Mouse (Mus musculus) small intestine, adult 2 months (tissue): ENCODE data around the gene Nt5dc3. TPM values are rescaled to one million over a fixed set of nuclear protein-coding genes. Genes with fewer than 3 reads are reported as not detected.

Source experiments
- H3K27ac ChIP-seq: fragments of 200-500 bp; 2 replicates; pipeline ENCODE4 v1.5.1; 2012; ENCODE audit warnings: low read depth, low read length, control low read depth, inconsistent platforms; ENCODE audit not compliant: insufficient read depth
- H3K27me3 ChIP-seq: fragments of 200-500 bp; 2 replicates; pipeline ENCODE4 v1.6.1; 2012; ENCODE audit warnings: mild to moderate bottlenecking, moderate library complexity, low read length, inconsistent platforms; ENCODE audit not compliant: control insufficient read depth, insufficient read depth
- H3K36me3 ChIP-seq: fragments of 200-500 bp; 2 replicates; pipeline ENCODE4 v1.6.1; 2012; ENCODE audit warnings: mild to moderate bottlenecking, low read length, control low read depth, inconsistent platforms; ENCODE audit not compliant: control insufficient read depth, insufficient read depth
- H3K4me1 ChIP-seq: fragments of 200-500 bp; 2 replicates; pipeline ENCODE4 v1.6.1; 2012; ENCODE audit warnings: low read length, inconsistent platforms, mixed read lengths; ENCODE audit not compliant: control insufficient read depth, insufficient read depth, insufficient read length
- H3K4me3 ChIP-seq: fragments of 200-500 bp; 2 replicates; pipeline ENCODE4 v1.5.1; 2012; ENCODE audit warnings: low read depth, mild to moderate bottlenecking, control low read depth, inconsistent platforms, low read length, moderate library complexity
- CTCF ChIP-seq: fragments of 200-500 bp; IDR thresholded peaks from 2 replicates; pipeline ENCODE4 v1.5.1; 2012; ENCODE audit warnings: low read depth, mild to moderate bottlenecking, control low read depth, inconsistent platforms, low read length, moderate library complexity, mixed read lengths; ENCODE audit not compliant: insufficient replicate concordance, insufficient read length; ENCODE audit errors: extremely low read depth
- POLR2A ChIP-seq: fragments of 200-500 bp; IDR thresholded peaks from 2 replicates; pipeline ENCODE4 v1.6.1; 2012; ENCODE audit warnings: low read depth, mild to moderate bottlenecking, control low read depth, inconsistent platforms, low read length, moderate library complexity
- WGBS: fragments of 180-500 bp; shearing (Covaris S2); methylation state at CpG from one replicate; pipeline ENCODE4 v1.1.7; 2018; 5-methylcytosine and 5-hydroxymethylcytosine counted together
- polyA plus RNA-seq: library from polyadenylated mRNA; depleted of rRNA; stranded (reverse); fragments of >200 nt; gene quantifications from 2 replicates; pipeline ENCODE4 v1.2.3, GENCODE M21; 2012

Gene Nt5dc3
- polyA plus RNA-seq, 1 experiment = 1.8 TPM

DNA sequence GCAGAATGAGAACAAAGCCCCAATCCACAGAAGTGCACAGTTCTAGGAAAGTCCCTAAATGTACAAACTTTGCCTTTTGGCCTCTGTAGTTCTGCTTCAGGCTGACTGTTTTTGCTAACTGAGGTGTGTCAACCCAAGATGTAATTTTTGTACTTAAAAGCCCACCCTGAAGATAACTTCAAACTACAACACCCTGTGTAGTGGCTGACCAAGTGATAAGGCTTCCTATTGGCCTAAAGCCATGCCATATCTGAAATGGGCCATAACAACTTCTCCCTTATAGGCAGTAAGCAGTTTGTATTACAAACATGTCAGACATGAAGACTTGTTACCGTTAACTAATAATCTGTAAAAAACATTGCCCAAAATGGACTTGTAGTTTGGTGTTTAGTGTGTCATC lies 21.1 kb upstream of the Nt5dc3 start:
- WGBS = 96% methylated on average over 1 of the region's 1 CpGs
- H3K4me1 ChIP-seq = no peaks in the 10 kb centered on the region
- no peak overlapping the region for H3K4me3 ChIP-seq
- no peaks in the 10 kb centered on the region for H3K36me3 ChIP-seq
- H3K27me3 ChIP-seq = no peaks in the 10 kb centered on the region
- TF ChIP-seq POLR2A (no peak), CTCF (no peak)
- H3K27ac ChIP-seq = no peak overlapping the region

- TF ChIP-seq CTCF (no peak), POLR2A (no peak)
- Histone ChIP-seq H3K36me3 (no peaks in the 10 kb centered on the region), H3K27ac (no peak overlapping the region), H3K4me3 (no peak overlapping the region), H3K27me3 (no peaks in the 10 kb centered on the region), H3K4me1 (no peaks in the 10 kb centered on the region)
- WGBS = 89% methylated on average over 6 of the region's 6 CpGs
These were observed 20.6 kb upstream of the Nt5dc3 start for GRCm38 (mm10) chr10:86758211-86758610.

DNA sequence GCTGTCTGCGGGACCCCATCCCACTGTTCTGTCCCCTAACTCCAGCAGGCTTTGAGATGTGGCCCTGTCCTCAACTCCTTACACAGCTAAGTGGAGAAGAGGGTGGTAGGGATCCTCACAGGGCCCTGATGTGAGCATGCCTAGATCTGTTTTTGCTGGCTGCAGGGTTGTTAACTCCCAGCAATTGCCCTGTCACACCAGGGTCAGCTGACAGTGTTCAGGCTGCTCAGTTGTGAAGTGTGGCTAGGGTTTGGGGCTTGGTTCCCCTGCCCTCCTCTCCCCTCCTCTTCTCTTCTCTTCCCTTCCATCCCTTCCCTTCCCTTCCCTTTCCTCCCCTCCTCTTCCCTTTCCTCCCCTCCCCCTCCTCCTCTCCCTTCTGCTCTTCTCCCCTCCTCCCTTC lies 17.6 kb upstream of the Nt5dc3 start:
- WGBS = 94% methylated on average over 1 of the region's 1 CpGs
- H3K27ac ChIP-seq = no peak overlapping the region
- no peaks in the 10 kb centered on the region for H3K4me1 ChIP-seq
- H3K4me3 ChIP-seq = no peak overlapping the region
- TF ChIP-seq CTCF = no peak
- no peak for TF ChIP-seq POLR2A
- no peaks in the 10 kb centered on the region for H3K27me3 ChIP-seq
- no peaks in the 10 kb centered on the region for H3K36me3 ChIP-seq

- no peaks in the 10 kb centered on the region for H3K36me3 ChIP-seq
These were observed 17.0 kb upstream of the Nt5dc3 start for GRCm38 (mm10) chr10:86761722-86762383.

GRCm38 (mm10) chr10:86762384-86762730 lies 16.4 kb upstream of the Nt5dc3 start:
- WGBS = 83% methylated on average over 3 of the region's 3 CpGs
- no peaks in the 10 kb centered on the region for H3K4me1 ChIP-seq
- no peak for TF ChIP-seq POLR2A
- TF ChIP-seq CTCF = no peak
- H3K4me3 ChIP-seq = no peak overlapping the region
- no peak overlapping the region for H3K27ac ChIP-seq
- no peaks in the 10 kb centered on the region for H3K36me3 ChIP-seq
- peaks cover 3% of the 10 kb centered on the region; the same call in 1 of the 2 replicates for H3K27me3 ChIP-seq

More at GRCm38 (mm10) chr10:86761722-86762383, 17.0 kb upstream of the Nt5dc3 start:
- H3K4me1 ChIP-seq = no peaks in the 10 kb centered on the region
- no peak overlapping the region for H3K4me3 ChIP-seq
- H3K27me3 ChIP-seq = peaks cover under 1% of the 10 kb centered on the region; the same call in 1 of the 2 replicates
- TF ChIP-seq CTCF (no peak), POLR2A (no peak)
- no peak overlapping the region for H3K27ac ChIP-seq
- WGBS = 78% methylated on average over 7 of the region's 7 CpGs

- no peaks in the 10 kb centered on the region for H3K36me3 ChIP-seq
- no peaks in the 10 kb centered on the region for H3K4me1 ChIP-seq
- TF ChIP-seq POLR2A (no peak), CTCF (no peak)
- no peak within 1 kb of the TSS for H3K27ac ChIP-seq
- WGBS = 22% methylated on average over 5 of the region's 5 CpGs
- peaks cover 3% of the 10 kb centered on the region; the same call in 1 of the 2 replicates for H3K27me3 ChIP-seq
- no peak within 1 kb of the TSS for H3K4me3 ChIP-seq
These were observed 15.1 kb upstream of the Nt5dc3 start, which contains the start of gene Gm49358 for GRCm38 (mm10) chr10:86763672-86764071. Gene Gm49358 (plus strand): TSS chr10:86763972.

GRCm38 (mm10) chr10:86765344-86765966 lies 13.3 kb upstream of the Nt5dc3 start:
- WGBS = 92% methylated on average over 4 of the region's 4 CpGs
- Histone ChIP-seq H3K27me3 (peaks cover 3% of the 10 kb centered on the region; the same call in 1 of the 2 replicates), H3K36me3 (no peaks in the 10 kb centered on the region), H3K4me1 (no peaks in the 10 kb centered on the region), H3K27ac (no peak overlapping the region), H3K4me3 (no peak overlapping the region)
- TF ChIP-seq POLR2A = no peak
- TF ChIP-seq CTCF = no peak
